Mouse (Mus musculus): ENCODE data around the gene Vars. TPM values are rescaled to one million over a fixed set of nuclear protein-coding genes. Genes with fewer than 3 reads are reported as not detected.
"Not testable (repeated sequence)": the region's sequence is repeated elsewhere in the genome, so short reads cannot be mapped to it uniquely, and the experiment has no call there.

The Vars gene
- polyA plus RNA-seq, 1 experiment from 2014 or later, result 24.7 TPM

DNA sequence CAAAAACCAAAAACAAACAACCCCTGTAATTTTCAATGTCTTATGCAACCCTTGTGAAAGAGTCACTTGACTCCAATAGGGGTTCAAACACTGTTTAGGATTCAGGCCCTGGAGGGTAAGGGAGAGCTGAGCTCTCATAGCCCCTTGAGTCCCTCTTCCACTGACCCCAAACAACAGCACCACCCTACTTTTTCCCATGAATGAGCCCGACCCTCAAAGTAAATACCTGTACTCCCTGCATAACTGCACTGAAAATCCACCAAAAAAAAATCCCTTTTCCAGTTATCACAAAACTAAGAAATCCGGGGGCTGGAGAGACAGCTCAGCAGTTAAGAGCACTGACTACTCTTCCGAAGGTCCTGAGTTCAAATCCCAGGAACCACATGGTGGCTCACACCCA is 44.9 kb upstream of the Vars start:
- Histone ChIP-seq H3K9me3 (ENCODE audit: low read length) (no peaks in the 10 kb centered on the region), H3K4me3 (ENCODE audit: low read depth, low read length) (no peak overlapping the region), H3K36me3 (ENCODE audit: insufficient read depth, low read length) (no peaks in the 10 kb centered on the region), H3K27me3 (replicated peaks; ENCODE audit: insufficient read depth, low read length) (no peaks in the 10 kb centered on the region), H3K4me2 (replicated peaks; ENCODE audit: low read depth, low read length) (no peak overlapping the region), H3K27ac (ENCODE audit: low read length) (no peak overlapping the region), H3K9ac (replicated peaks; ENCODE audit: low read depth) (no peak overlapping the region), H3K4me1 (ENCODE audit: insufficient read depth, low read depth, low read length) (peaks cover 6% of the 10 kb centered on the region; the same call in 1 of the 2 replicates)
- DNase-seq (ENCODE audit: low spot score) (no peak), ATAC-seq (no peak)
- 77% methylated on average over 3 of the region's 3 CpGs for WGBS
- no peak for TF ChIP-seq EP300 (IDR thresholded peaks at IDR 0.05)
- TF ChIP-seq CTCF (IDR thresholded peaks at IDR 0.05), result no peak

DNA sequence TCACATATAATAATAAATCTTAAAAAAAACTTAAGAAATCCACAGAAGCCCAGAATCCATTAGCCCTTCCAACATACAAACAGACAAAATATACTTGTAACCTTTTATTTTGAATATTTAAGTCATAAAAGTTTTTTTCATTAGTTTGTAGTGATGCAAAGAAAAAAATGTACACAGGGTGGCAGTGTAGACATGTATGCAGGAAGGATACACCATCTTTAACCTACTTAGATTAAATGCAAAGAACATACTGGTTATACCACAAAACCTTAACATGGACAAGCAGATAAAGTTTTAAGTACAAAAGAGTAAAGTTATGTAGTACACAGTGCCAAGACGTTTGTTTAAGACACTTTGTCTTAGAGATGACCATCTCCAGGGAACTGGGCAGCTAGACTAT is 44.4 kb upstream of the Vars start:
- peak; percentile 75 for DNase-seq (ENCODE audit: low spot score)
- no peaks in the 10 kb centered on the region for H3K27me3 ChIP-seq (replicated peaks; ENCODE audit: insufficient read depth, low read length)
- no peak for ATAC-seq
- peaks cover 3% of the 10 kb centered on the region; the same call in 1 of the 2 replicates for H3K4me1 ChIP-seq (ENCODE audit: insufficient read depth, low read depth, low read length)
- H3K4me3 ChIP-seq (ENCODE audit: low read depth, low read length), result no peak overlapping the region
- no peak overlapping the region for H3K4me2 ChIP-seq (replicated peaks; ENCODE audit: low read depth, low read length)
- H3K27ac ChIP-seq (ENCODE audit: low read length), result no peak overlapping the region
- TF ChIP-seq EP300 (IDR thresholded peaks at IDR 0.05) (no peak), CTCF (IDR thresholded peaks at IDR 0.05) (peak; percentile 67)
- no peak overlapping the region for H3K9ac ChIP-seq (replicated peaks; ENCODE audit: low read depth)
- no peaks in the 10 kb centered on the region for H3K9me3 ChIP-seq (ENCODE audit: low read length)
- H3K36me3 ChIP-seq (ENCODE audit: insufficient read depth, low read length), result no peaks in the 10 kb centered on the region
- 24% methylated on average over 1 of the region's 1 CpGs for WGBS

DNA sequence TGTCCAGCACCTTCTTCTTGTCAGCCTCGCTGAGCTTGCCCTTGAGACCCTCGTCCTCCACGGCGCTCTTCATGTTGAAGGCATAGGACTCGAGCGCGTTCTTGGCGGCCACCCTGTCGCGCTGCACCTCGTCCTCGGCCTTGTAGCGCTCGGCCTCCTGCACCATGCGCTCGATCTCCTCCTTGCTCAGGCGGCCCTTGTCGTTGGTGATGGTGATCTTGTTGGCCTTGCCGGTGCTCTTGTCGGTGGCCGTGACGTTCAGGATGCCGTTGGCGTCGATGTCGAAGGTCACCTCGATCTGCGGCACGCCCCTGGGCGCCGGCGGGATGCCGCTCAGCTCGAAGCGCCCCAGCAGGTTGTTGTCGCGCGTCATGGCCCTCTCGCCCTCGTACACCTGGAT is 43.5 kb upstream of the Vars start:
- H3K9ac ChIP-seq (replicated peaks; ENCODE audit: low read depth); H3K36me3 ChIP-seq (ENCODE audit: insufficient read depth, low read length); H3K27ac ChIP-seq (ENCODE audit: low read length); ATAC-seq; H3K27me3 ChIP-seq (replicated peaks; ENCODE audit: insufficient read depth, low read length); H3K4me2 ChIP-seq (replicated peaks; ENCODE audit: low read depth, low read length); DNase-seq (ENCODE audit: low spot score); H3K9me3 ChIP-seq (ENCODE audit: low read length); H3K4me3 ChIP-seq (ENCODE audit: low read depth, low read length); H3K4me1 ChIP-seq (ENCODE audit: insufficient read depth, low read depth, low read length): not testable (repeated sequence)
- 17% methylated on average over 32 of the region's 40 CpGs for WGBS

DNA sequence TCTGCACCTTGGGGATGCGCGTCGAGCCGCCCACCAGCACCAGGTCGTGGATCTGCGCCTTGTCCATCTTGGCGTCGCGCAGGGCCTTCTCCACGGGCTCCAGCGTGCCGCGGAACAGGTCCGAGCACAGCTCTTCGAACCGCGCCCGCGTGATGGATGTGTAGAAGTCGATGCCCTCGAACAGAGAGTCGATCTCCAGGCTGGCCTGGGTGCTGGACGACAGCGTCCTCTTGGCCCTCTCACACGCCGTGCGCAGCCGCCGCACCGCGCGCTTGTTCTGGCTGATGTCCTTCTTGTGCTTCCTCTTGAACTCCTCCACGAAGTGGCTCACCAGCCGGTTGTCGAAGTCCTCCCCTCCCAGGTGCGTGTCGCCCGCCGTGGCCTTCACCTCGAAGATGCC is 42.8 kb upstream of the Vars start:
- WGBS, result 19% methylated on average over 22 of the region's 40 CpGs

DNA sequence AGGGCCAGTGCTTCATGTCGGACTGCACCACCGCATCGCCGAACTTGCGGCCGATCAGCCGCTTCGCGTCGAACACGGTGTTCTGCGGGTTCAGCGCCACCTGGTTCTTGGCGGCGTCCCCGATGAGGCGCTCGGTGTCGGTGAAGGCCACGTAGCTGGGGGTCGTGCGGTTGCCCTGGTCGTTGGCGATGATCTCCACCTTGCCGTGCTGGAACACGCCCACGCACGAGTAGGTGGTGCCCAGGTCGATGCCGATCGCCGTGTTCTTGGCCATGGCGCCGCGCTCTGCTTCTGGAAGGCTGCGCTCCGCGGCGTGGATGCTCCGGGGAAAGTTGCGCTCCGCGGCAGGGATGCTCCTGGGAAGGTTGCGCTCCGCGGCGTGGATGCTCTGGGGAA is 42.1 kb upstream of the Vars start:
- ATAC-seq, result peak; percentile 18
- not testable (repeated sequence) for H3K9ac ChIP-seq (replicated peaks; ENCODE audit: low read depth); H3K27ac ChIP-seq (ENCODE audit: low read length); H3K27me3 ChIP-seq (replicated peaks; ENCODE audit: insufficient read depth, low read length); DNase-seq (ENCODE audit: low spot score); H3K36me3 ChIP-seq (ENCODE audit: insufficient read depth, low read length); H3K9me3 ChIP-seq (ENCODE audit: low read length); H3K4me1 ChIP-seq (ENCODE audit: insufficient read depth, low read depth, low read length)
- WGBS, result 1% methylated on average over 13 of the region's 47 CpGs
- Histone ChIP-seq H3K4me2 (replicated peaks; ENCODE audit: low read depth, low read length) (peak overlapping the region; percentile 52), H3K4me3 (ENCODE audit: low read depth, low read length) (peak overlapping the region; percentile 57; the same call in 1 of the 2 replicates)

More for the DNA sequence above, 42.8 kb upstream of the Vars start:
- H3K27me3 ChIP-seq (replicated peaks; ENCODE audit: insufficient read depth, low read length); H3K9me3 ChIP-seq (ENCODE audit: low read length); ATAC-seq; H3K9ac ChIP-seq (replicated peaks; ENCODE audit: low read depth); DNase-seq (ENCODE audit: low spot score); H3K27ac ChIP-seq (ENCODE audit: low read length); H3K4me3 ChIP-seq (ENCODE audit: low read depth, low read length); H3K4me1 ChIP-seq (ENCODE audit: insufficient read depth, low read depth, low read length); H3K36me3 ChIP-seq (ENCODE audit: insufficient read depth, low read length); H3K4me2 ChIP-seq (replicated peaks; ENCODE audit: low read depth, low read length): not testable (repeated sequence)

DNA sequence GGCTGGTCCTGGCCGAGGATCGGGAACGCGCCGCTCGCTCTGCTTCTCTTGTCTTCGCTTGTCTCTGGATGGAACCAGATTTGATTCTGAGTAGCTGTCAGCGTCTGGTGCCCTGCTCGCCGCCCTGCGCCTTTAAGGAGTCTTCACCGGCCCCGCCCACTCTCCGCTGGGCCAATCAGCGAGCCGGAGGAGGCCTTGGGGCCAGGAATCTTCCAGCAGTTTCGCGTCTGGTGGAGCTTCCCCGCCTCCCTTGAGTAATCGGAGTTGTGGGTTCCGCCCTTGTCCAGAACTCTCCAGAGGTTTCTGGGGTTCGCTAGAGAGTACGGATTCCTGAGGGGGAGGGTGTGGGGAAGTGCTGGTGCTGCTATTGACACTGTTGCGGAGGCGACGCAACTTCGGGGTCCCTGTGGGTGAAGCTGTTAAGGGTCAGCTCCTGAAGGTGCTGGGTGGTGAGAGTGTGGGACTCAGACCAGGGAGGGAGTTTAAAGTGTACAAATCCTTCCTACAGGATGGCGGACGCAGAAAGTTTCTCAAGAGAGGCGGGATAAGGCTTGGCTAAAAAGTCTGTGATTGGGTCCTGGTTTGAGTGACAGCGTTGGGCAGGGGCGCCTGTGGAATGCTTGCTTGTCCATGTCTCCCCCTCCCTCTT is 41.5 kb upstream of the Vars start, which contains the start of gene Hspa1b:
Hspa1b (minus strand) TSS at position 109 of the 649 bp plus-strand sequence.
- Histone ChIP-seq H3K27ac (ENCODE audit: low read length) (peak within 1 kb of the TSS; percentile 98), H3K9ac (replicated peaks; ENCODE audit: low read depth) (peak within 1 kb of the TSS; percentile 48), H3K4me2 (replicated peaks; ENCODE audit: low read depth, low read length) (peak within 1 kb of the TSS; percentile 68), H3K4me3 (ENCODE audit: low read depth, low read length) (peak within 1 kb of the TSS; percentile 57)
- H3K9me3 ChIP-seq (ENCODE audit: low read length); H3K36me3 ChIP-seq (ENCODE audit: insufficient read depth, low read length); H3K27me3 ChIP-seq (replicated peaks; ENCODE audit: insufficient read depth, low read length); H3K4me1 ChIP-seq (ENCODE audit: insufficient read depth, low read depth, low read length): not testable (repeated sequence)
- TF ChIP-seq EP300 (IDR thresholded peaks at IDR 0.05), result peak; percentile 30
- DNase-seq (ENCODE audit: low spot score) (peak; percentile 96), ATAC-seq (peak; percentile 96)
- 1% methylated on average over 25 of the region's 32 CpGs for WGBS

All from lung, postnatal 0 days (tissue).